In the genomic region with DNA sequence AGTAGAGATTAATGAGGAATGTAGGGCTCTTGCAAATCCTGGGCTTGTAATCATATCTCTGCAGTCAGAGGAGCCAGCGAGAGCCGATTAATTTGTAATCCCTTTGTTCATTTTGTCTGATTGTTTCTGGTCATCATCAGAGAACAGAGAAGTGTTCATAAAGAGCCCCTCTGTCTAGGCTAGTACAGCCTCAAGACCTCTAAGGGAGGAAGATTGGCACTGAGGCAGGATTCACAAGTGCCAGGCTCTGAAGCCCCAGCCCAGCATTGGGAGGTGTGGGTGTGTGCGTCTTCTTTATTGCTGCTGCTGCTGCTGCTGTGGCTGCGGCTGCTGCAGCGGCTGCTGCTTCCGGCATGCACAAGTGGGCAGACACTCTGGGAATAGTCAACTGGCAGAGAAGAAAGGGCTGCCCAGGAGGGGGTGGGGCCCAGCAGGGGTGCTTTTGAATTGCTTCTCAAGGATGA, we compare ENCODE assay signal across 9 mouse cellular contexts.
DNase-seq lines count a peak whose midpoint lies in the region; ATAC-seq and TF ChIP-seq lines count a peak whose summit lies in the region.
"Had no signal": no experiment of that assay in that cellular context is flagged by ENCODE, and none has a peak within 500 bp of the region (broad histone marks: within the 10 kb centered on the region; RNA-seq: fewer than 3 reads in every experiment).

No protein-coding gene starts in this region.

- no peak for DNase-seq in left cerebral cortex, adult 2 months (ENCODE audit: extremely low spot score in 1 of 2, low spot score in 2 of 2)
- DNase-seq in left cerebral cortex, adult 8-10 months (ENCODE audit: low spot score in 2 of 2) = no peak
- DNase-seq in forebrain, embryonic 11.5 days (ENCODE audit: low spot score) = peak; percentile 76
- peak; percentile 61 for DNase-seq in retina, embryonic 14.5 days (ENCODE audit: low spot score)
- DNase-seq in liver, postnatal 0 days = no peak
- no peak for DNase-seq in right cerebral cortex, postnatal 10 days (ENCODE audit: low spot score in 2 of 2)
- DNase-seq in adrenal gland, adult 8-10 months = no peak

- ATAC-seq in forebrain, embryonic 11.5 days (replicated peaks; ENCODE audit: low FRiP score) = peak; percentile 73
- ATAC-seq in intestine, embryonic 16.5 days = peak; percentile 18; the same call in 1 of the 2 replicates
- ATAC-seq in liver, postnatal 0 days = no peak

- no peak for TF ChIP-seq CTCF in left cerebral cortex, adult 2 months (IDR thresholded peaks at IDR 0.05)
- no peak for TF ChIP-seq CTCF in liver, postnatal 0 days (IDR thresholded peaks at IDR 0.05; ENCODE audit: low read depth)

- intact Hi-C loops in left cerebral cortex, adult 2 months (cut with DNase I) = no loop called here

- peak overlapping the region; percentile 20 for H3K9ac ChIP-seq in forebrain, embryonic 11.5 days (ENCODE audit: low read length)
- H3K9ac ChIP-seq in intestine, embryonic 16.5 days (ENCODE audit: low read depth, low read length) = peak overlapping the region; percentile 5; the same call in 1 of the 2 replicates
- H3K9ac ChIP-seq in liver, postnatal 0 days (replicated peaks) = no peak overlapping the region
- H3K9ac ChIP-seq: liver, embryonic 14.5 days had no signal

- no peaks in the 10 kb centered on the region for H3K9me3 ChIP-seq in forebrain, embryonic 11.5 days (ENCODE audit: control insufficient read depth, low read length)
- H3K9me3 ChIP-seq in intestine, embryonic 16.5 days (ENCODE audit: control insufficient read depth, low read length) = no peaks in the 10 kb centered on the region
- no peaks in the 10 kb centered on the region for H3K9me3 ChIP-seq in liver, postnatal 0 days (ENCODE audit: low read length)

- H3K27ac ChIP-seq in left cerebral cortex, adult 2 months = peak overlapping the region; percentile 57
- peak overlapping the region; percentile 73 for H3K27ac ChIP-seq in forebrain, embryonic 11.5 days (ENCODE audit: low read depth, low read length)
- H3K27ac ChIP-seq in intestine, embryonic 16.5 days (ENCODE audit: low read length) = peak overlapping the region; percentile 38
- no peak overlapping the region for H3K27ac ChIP-seq in liver, postnatal 0 days (ENCODE audit: low read depth)
- H3K27ac ChIP-seq: liver, embryonic 14.5 days had no signal

- H3K27me3 ChIP-seq in forebrain, embryonic 11.5 days (ENCODE audit: control insufficient read depth, insufficient read depth, low read length) = no peaks in the 10 kb centered on the region
- H3K27me3 ChIP-seq in intestine, embryonic 16.5 days (replicated peaks; ENCODE audit: control insufficient read depth, insufficient read depth, low read length) = no peaks in the 10 kb centered on the region
- H3K27me3 ChIP-seq in liver, postnatal 0 days (ENCODE audit: insufficient read depth, low read length) = no peaks in the 10 kb centered on the region

- no peak overlapping the region for H3K4me3 ChIP-seq in left cerebral cortex, adult 2 months
- no peak overlapping the region for H3K4me3 ChIP-seq in forebrain, embryonic 11.5 days (ENCODE audit: low read depth, low read length)
- no peak overlapping the region for H3K4me3 ChIP-seq in intestine, embryonic 16.5 days (ENCODE audit: low read length)
- no peak overlapping the region for H3K4me3 ChIP-seq in liver, postnatal 0 days (ENCODE audit: low read depth, low read length)

- 3% methylated on average over 6 of the region's 6 CpGs for WGBS in forebrain, embryonic 11.5 days
- WGBS in intestine, embryonic 16.5 days = 14% methylated on average over 6 of the region's 6 CpGs
- 68% methylated on average over 6 of the region's 6 CpGs for WGBS in liver, postnatal 0 days (ENCODE audit: insufficient replicate concordance)

- no peaks in the 10 kb centered on the region for H3K36me3 ChIP-seq in forebrain, embryonic 11.5 days (ENCODE audit: control insufficient read depth, insufficient read depth, low read length)
- H3K36me3 ChIP-seq in intestine, embryonic 16.5 days (ENCODE audit: control insufficient read depth, insufficient read depth, low read length) = no peaks in the 10 kb centered on the region
- no peaks in the 10 kb centered on the region for H3K36me3 ChIP-seq in liver, postnatal 0 days (replicated peaks; ENCODE audit: insufficient read depth, low read length)

- peaks cover 42% of the 10 kb centered on the region for H3K4me1 ChIP-seq in forebrain, embryonic 11.5 days (replicated peaks; ENCODE audit: control insufficient read depth, insufficient read depth, low read length)
- H3K4me1 ChIP-seq in intestine, embryonic 16.5 days (ENCODE audit: control insufficient read depth, insufficient read depth, low read length) = peaks cover 23% of the 10 kb centered on the region
- H3K4me1 ChIP-seq in liver, postnatal 0 days (ENCODE audit: insufficient read depth) = 0 out of 2 replicates have a peak, but pooled peaks cover 6% of the 10 kb centered on the region

- peak overlapping the region; percentile 18; the same call in 1 of the 2 replicates for H3K4me2 ChIP-seq in forebrain, embryonic 11.5 days (ENCODE audit: low read depth, low read length, severe bottlenecking)
- H3K4me2 ChIP-seq in intestine, embryonic 16.5 days (ENCODE audit: low read depth, low read length) = no peak overlapping the region
- H3K4me2 ChIP-seq in liver, postnatal 0 days (ENCODE audit: low read depth, low read length) = no peak overlapping the region

- no peak for TF ChIP-seq EP300 in liver, postnatal 0 days (IDR thresholded peaks at IDR 0.05; ENCODE audit: low read depth)

Comparison
In these comparisons a context has a peak if more than half of its experiments do, and no peak if none do; other contexts are left out.
1. DNase-seq: peak in forebrain, embryonic 11.5 days (single experiment) and retina, embryonic 14.5 days (single experiment); none in left cerebral cortex, adult 2 months (0 of 2), left cerebral cortex, adult 8-10 months (0 of 2), liver, postnatal 0 days (single experiment), right cerebral cortex, postnatal 10 days (0 of 2) and adrenal gland, adult 8-10 months (single experiment).